Mouse (Mus musculus) embryonic fibroblast, embryonic 13.5 days (primary cell): ENCODE data around the gene Aurkaip1. TPM values are rescaled to one million over a fixed set of nuclear protein-coding genes. Genes with fewer than 3 reads are reported as not detected.
"Not testable (repeated sequence)": the region's sequence is repeated elsewhere in the genome, so short reads cannot be mapped to it uniquely, and the experiment has no call there.

Source experiments
- H3K27ac ChIP-seq: 2 replicates; pipeline ENCODE4 v1.5.1; 2012; ENCODE audit warnings: low read length, control low read depth, inconsistent platforms; ENCODE audit not compliant: insufficient read depth
- H3K4me1 ChIP-seq: 2 replicates; pipeline ENCODE4 v1.6.1; 2011; ENCODE audit warnings: low read length; ENCODE audit not compliant: control insufficient read depth, insufficient read depth
- H3K4me3 ChIP-seq: 2 replicates; pipeline ENCODE4 v1.5.1; 2011; ENCODE audit warnings: mild to moderate bottlenecking, control low read depth, low read length; ENCODE audit not compliant: insufficient read depth
- CTCF ChIP-seq: IDR thresholded peaks from 2 replicates; pipeline ENCODE4 v1.5.1; 2011; ENCODE audit warnings: mild to moderate bottlenecking, control low read depth, low read length, moderate library complexity, borderline replicate concordance; ENCODE audit not compliant: insufficient read depth
- POLR2A ChIP-seq: IDR thresholded peaks from 2 replicates; pipeline ENCODE4 v1.6.1; 2011; ENCODE audit warnings: low read depth, mild to moderate bottlenecking, control low read depth, low read length, moderate library complexity
- polyA plus RNA-seq: library from polyadenylated mRNA; stranded (reverse); fragments of >200 nt; gene quantifications from 2 replicates; pipeline ENCODE4 v1.2.4, GENCODE M21; 2011; ENCODE audit warnings: low read depth; ENCODE audit not compliant: missing spikeins, insufficient read length

Gene Aurkaip1
- polyA plus RNA-seq, result 73.1 and 74.4 TPM in 2 replicates

DNA sequence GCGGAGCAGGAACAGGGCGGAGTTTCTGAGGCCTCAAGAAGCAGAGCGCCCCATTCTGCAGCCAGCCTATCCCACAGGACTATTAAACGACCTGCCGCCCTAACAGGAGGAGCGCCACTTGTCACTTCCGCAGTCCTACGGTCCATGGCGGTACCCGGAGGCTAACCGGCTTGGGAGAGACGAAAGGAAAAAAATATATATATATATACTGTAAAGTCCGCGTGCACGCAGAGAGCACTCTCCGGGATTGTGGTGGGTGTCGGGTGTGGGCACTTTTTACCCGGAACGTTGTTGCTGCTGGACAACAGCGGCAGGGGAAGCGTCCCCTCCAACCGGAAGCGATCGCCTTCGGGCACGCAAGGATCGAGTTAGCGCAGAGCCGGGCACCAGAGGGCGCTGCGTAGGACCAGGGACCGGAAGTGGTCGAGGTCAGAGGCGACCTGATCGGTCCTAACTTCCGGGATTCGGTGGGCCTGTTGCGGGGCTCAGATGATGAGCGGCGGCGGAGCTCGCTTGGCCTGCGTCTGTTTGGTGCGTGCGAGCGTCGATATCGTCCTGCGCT, at the start of gene Aurkaip1:
Gene Aurkaip1 (plus strand): TSS at position 68 of the 562 bp plus-strand sequence.
- peak within 1 kb of the TSS; percentile 64 for H3K27ac ChIP-seq
- TF ChIP-seq CTCF (peak; percentile 92), POLR2A (peak; percentile 75)
- peaks cover 10% of the 10 kb centered on the region for H3K4me1 ChIP-seq
- H3K4me3 ChIP-seq, result peak within 1 kb of the TSS; percentile 76

DNA sequence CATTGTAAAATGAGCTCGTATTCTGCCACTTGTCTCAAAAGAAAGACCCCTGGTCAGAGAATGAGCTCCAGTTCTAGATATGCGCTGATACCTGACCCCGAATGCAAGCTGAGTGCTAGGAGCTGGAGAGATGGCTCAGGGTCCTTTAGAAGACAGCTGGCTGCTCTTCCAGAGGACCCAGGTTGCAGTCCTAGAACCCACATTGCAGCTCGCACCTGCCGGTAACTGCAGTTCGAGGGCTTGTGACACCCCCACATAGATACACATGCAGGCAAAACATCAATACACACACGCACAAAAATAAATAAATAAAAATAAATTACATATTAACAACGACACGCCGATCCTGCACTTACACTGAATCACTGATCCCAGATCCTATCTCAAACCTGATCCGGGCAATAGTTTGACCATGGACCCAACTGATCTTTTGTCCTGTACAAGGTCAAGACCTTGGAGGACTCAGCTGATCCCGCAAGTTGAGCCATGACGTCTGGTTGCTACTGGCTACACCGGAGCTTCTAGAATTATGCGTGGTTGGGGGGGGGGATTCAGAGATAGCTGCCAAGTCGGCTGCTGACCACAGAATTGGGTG, 47.5 kb upstream of the Aurkaip1 start:
- H3K4me1 ChIP-seq, result no peaks in the 10 kb centered on the region; the same call in 1 of the 2 replicates
- peak overlapping the region; percentile 58 for H3K4me3 ChIP-seq
- TF ChIP-seq POLR2A (no peak), CTCF (no peak)
- H3K27ac ChIP-seq, result no peak overlapping the region

DNA sequence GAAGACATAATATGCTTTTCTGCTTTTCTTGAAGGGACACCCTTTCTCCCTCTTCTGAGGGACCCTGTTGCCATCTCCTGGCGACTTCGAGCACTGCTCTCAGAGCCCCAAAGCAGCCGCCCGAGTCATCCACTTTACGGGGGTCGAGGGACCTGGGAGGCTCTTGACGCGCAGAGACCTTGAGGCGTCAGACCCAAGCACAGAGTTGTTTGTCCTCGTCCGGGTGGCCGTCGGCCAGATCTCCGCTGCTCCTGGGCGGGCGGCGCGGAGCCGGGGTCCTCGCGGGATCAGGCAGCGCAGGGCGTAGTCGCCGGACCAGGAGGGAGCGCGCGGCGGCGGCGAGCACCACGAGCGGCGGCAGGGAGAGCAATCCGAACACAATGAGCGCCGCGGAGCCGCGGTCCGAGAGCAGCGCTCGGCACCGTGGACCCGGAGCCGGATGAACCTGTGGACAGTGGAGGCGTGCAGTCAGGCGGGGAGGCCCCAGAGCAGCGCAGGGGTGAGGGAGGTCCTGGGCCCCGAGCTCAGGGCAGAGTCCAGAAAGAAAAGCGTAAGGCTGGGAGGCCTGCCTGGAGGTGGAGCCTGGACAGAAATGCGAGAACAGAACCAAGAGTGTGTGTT, 46.9 kb upstream of the Aurkaip1 start:
- TF ChIP-seq POLR2A (peak; percentile 52), CTCF (peak; percentile 54; the same call in 1 of the 2 replicates)
- H3K4me3 ChIP-seq, result peak overlapping the region; percentile 58
- H3K4me1 ChIP-seq, result no peaks in the 10 kb centered on the region; the same call in 1 of the 2 replicates
- H3K27ac ChIP-seq, result peak overlapping the region; percentile 20

- Histone ChIP-seq H3K4me3 (no peak overlapping the region), H3K4me1 (no peaks in the 10 kb centered on the region; the same call in 1 of the 2 replicates), H3K27ac (no peak overlapping the region)
- TF ChIP-seq CTCF (no peak), POLR2A (no peak)
Observed at GRCm38 (mm10) chr4:155785246-155785645, 45.8 kb upstream of the Aurkaip1 start.

DNA sequence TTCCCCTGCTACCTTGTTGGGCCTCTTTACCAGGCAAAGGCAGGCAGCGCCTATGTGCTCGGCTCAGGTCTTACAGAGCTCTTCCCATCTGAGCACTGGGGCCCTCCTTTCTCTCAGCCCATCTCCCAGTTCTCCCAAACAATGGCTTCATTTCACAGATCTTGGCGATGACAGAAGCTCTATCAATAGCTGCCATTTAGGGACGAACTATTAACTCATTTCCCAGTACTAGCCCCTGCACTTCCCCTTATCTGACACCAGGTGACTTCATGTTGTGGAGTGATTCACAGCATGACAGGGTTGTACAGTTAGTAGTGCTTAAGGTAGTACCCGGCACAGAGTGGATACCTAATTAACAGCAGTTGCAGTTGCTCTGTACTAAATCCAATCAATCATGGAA, 45.3 kb upstream of the Aurkaip1 start, which contains the start of gene Tmem88b:
Gene Tmem88b (minus strand): TSS at position 56 of the 400 bp plus-strand sequence.
- H3K4me1 ChIP-seq, result no peaks in the 10 kb centered on the region; the same call in 1 of the 2 replicates
- TF ChIP-seq CTCF, result no peak
- no peak for TF ChIP-seq POLR2A
- no peak within 1 kb of the TSS for H3K27ac ChIP-seq
- peak within 1 kb of the TSS; percentile 58; the same call in 1 of the 2 replicates for H3K4me3 ChIP-seq

- Histone ChIP-seq H3K4me1 (no peaks in the 10 kb centered on the region; the same call in 1 of the 2 replicates), H3K27ac (no peak overlapping the region), H3K4me3 (no peak overlapping the region)
- no peak for TF ChIP-seq CTCF
Observed at GRCm38 (mm10) chr4:155788300-155788699, 42.8 kb upstream of the Aurkaip1 start.

GRCm38 (mm10) chr4:155788833-155789232, 42.2 kb upstream of the Aurkaip1 start:
- not testable (repeated sequence) for H3K4me1 ChIP-seq, H3K4me3 ChIP-seq, H3K27ac ChIP-seq

DNA sequence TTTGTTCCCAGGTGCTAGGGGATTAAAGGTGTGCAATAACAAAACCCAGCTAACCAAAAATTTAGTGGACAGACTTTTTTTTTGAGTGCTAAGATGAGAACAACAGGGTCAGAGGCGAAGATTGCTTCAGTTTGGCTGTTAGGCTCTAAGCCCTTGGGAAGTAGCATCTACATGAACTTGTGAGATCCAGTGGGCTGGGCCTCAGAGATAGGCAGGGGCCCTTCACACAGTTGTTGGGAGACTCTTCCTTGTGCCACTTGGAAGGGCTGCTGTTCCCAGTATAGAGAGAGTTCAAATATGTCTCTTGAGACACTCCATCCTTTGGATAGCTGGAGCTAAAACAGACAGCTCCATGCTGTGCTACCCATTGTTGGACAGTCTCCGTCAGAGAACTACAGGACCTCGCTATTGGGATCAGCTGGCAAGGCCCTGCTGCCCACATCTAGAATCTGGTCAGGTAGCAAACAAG, 41.0 kb upstream of the Aurkaip1 start, which contains the start of gene Ankrd65:
Gene Ankrd65 (plus strand): TSS at position 419 of the 469 bp plus-strand sequence.
- Histone ChIP-seq H3K4me3 (no peak within 1 kb of the TSS), H3K27ac (no peak within 1 kb of the TSS), H3K4me1 (no peaks in the 10 kb centered on the region)
- no peak for TF ChIP-seq CTCF
- TF ChIP-seq POLR2A, result no peak

DNA sequence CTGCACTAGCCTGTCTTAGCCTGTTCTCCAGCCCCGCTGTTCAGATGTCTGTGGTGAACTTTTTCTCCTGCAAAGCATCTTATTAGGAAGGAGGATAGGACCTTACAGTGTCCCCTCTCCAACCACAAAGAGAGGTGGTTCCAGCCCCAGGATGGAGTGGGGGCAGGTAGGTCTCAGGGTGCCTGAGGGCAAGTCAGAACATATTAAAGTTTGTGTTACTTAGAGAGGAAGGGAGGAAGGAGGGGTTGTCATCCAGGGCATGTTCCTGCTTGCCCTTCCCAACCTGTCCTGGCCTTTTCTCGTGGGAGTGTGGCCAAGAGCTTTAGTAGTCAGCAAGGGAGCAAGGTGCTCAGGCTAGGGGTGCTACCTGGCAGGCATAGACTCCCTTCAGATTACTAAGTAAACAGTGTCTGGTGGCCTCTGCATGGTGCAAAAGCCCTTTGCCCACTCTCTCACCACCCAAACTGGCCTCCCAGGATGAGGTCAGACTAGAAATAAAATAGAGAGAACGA, 40.4 kb upstream of the Aurkaip1 start:
- H3K4me3 ChIP-seq, result no peak overlapping the region
- no peaks in the 10 kb centered on the region for H3K4me1 ChIP-seq
- no peak for TF ChIP-seq CTCF
- no peak for TF ChIP-seq POLR2A
- no peak overlapping the region for H3K27ac ChIP-seq
